Mouse (Mus musculus) embryonic facial prominence, embryonic 11.5 days (tissue): ENCODE measurements around the gene Ldlrad3. TPM values are rescaled to one million over a fixed set of nuclear protein-coding genes. Genes with fewer than 3 reads are reported as not detected.

ENCODE experiments used
- ATAC-seq: fragments of 200-750 bp; cut with Nextera tagmentation; replicated peaks from 2 replicates; pipeline ENCODE4 v1.8.0; 2017; ENCODE audit warnings: low read depth; ENCODE audit not compliant: insufficient number of reproducible peaks, low FRiP score, low TSS enrichment
- DNase-seq: peaks from one replicate; pipeline ENCODE4 v3.0.0-alpha.2; 2015; ENCODE audit warnings: low spot score
- H3K27ac ChIP-seq: fragments of 300-500 bp; sonication (generic); replicated peaks from 2 replicates; pipeline ENCODE4 v1.5.1; 2014; ENCODE audit warnings: mild to moderate bottlenecking, low read depth, low read length, control low read depth
- H3K27me3 ChIP-seq: fragments of 300-500 bp; sonication (generic); 2 replicates; pipeline ENCODE4 v1.6.1; 2014; ENCODE audit warnings: mild to moderate bottlenecking, low read length, moderate library complexity, mixed read lengths; ENCODE audit not compliant: control insufficient read depth, insufficient read depth
- H3K36me3 ChIP-seq: fragments of 300-500 bp; sonication (generic); replicated peaks from 2 replicates; pipeline ENCODE4 v1.6.1; 2014; ENCODE audit warnings: low read depth, mild to moderate bottlenecking, low read length, moderate library complexity, mixed read lengths; ENCODE audit not compliant: control insufficient read depth, insufficient read depth
- H3K4me1 ChIP-seq: fragments of 300-500 bp; sonication (generic); 2 replicates; pipeline ENCODE4 v1.6.1; 2014; ENCODE audit warnings: low read length, mixed read lengths; ENCODE audit not compliant: control insufficient read depth, insufficient read depth
- H3K4me2 ChIP-seq: fragments of 300-500 bp; sonication (generic); 2 replicates; pipeline ENCODE4 v1.6.1; 2014; ENCODE audit warnings: low read depth, mild to moderate bottlenecking, control low read depth, low read length, moderate library complexity
- H3K4me3 ChIP-seq: fragments of 300-500 bp; sonication (generic); 2 replicates; pipeline ENCODE4 v1.5.1; 2014; ENCODE audit warnings: low read depth, low read length, control low read depth
- H3K9ac ChIP-seq: fragments of 300-500 bp; sonication (generic); replicated peaks from 2 replicates; pipeline ENCODE4 v1.6.1; 2014; ENCODE audit warnings: mild to moderate bottlenecking, control low read depth, low read length
- H3K9me3 ChIP-seq: fragments of 300-500 bp; sonication (generic); replicated peaks from 2 replicates; pipeline ENCODE4 v1.6.1; 2016; ENCODE audit warnings: mild to moderate bottlenecking, low read length, inconsistent platforms, mixed read lengths; ENCODE audit not compliant: control insufficient read depth
- WGBS: fragments of 180-500 bp; shearing (Covaris S2); extraction: QIAGEN DNeasy Blood & Tissue Kit; methylation state at CpG from one replicate; pipeline ENCODE4 v1.1.7; 2014; 5-methylcytosine and 5-hydroxymethylcytosine counted together
- polyA plus RNA-seq: library from polyadenylated mRNA; unstranded; fragments of >200 nt; fragmentation: Nextera tagmentation; extraction: Ambion mirVana; gene quantifications from 2 replicates; pipeline ENCODE4 v1.2.1, GENCODE M21; 2014

The Ldlrad3 gene
- polyA plus RNA-seq, 1 experiment from 2014 or later: 47.6 TPM

DNA sequence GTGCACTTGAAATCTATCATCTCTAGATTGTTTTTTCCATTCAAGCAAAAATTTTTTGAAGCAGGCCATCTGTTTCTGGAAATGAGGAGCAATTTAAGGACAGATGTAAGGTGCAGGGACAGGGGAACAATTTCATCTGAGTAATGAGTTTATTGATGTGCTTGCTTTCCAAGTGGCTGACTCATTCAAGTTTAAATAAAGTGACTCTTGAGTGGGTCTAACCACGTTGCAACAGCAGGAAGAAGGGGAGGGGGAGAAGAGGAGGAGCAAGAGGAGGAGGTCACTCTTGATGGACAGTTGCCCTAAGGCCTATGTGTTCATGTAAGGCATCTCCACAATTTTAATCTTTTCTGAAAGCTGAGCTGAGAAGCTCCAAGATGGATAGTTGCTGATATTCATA is 184.5 kb downstream of the Ldlrad3 start:
- no peak overlapping the region for H3K4me3 ChIP-seq
- no peaks in the 10 kb centered on the region for H3K36me3 ChIP-seq
- H3K4me2 ChIP-seq: no peak overlapping the region
- ATAC-seq: no peak
- H3K27ac ChIP-seq: no peak overlapping the region
- WGBS: 11% methylated on average over 1 of the region's 1 CpGs
- no peaks in the 10 kb centered on the region for H3K9me3 ChIP-seq
- no peak overlapping the region for H3K9ac ChIP-seq
- H3K27me3 ChIP-seq: no peaks in the 10 kb centered on the region
- no peak for DNase-seq
- H3K4me1 ChIP-seq: peaks cover 8% of the 10 kb centered on the region

- Histone ChIP-seq H3K4me3 (no peak overlapping the region), H3K9ac (no peak overlapping the region), H3K4me2 (no peak overlapping the region), H3K27ac (no peak overlapping the region), H3K4me1 (no peaks in the 10 kb centered on the region), H3K9me3 (no peaks in the 10 kb centered on the region), H3K27me3 (no peaks in the 10 kb centered on the region), H3K36me3 (no peaks in the 10 kb centered on the region)
- WGBS: 79% methylated on average over 11 of the region's 11 CpGs
- no peak for DNase-seq
- ATAC-seq: no peak
These were observed 187.1 kb downstream of the Ldlrad3 start for GRCm38 (mm10) chr2:101998911-101999572.

GRCm38 (mm10) chr2:101997013-101997412 is 189.2 kb downstream of the Ldlrad3 start:
- WGBS: 78% methylated on average over 11 of the region's 11 CpGs
- DNase-seq: no peak
- H3K36me3 ChIP-seq: no peaks in the 10 kb centered on the region
- H3K4me2 ChIP-seq: no peak overlapping the region
- ATAC-seq: no peak
- H3K9ac ChIP-seq: no peak overlapping the region
- no peaks in the 10 kb centered on the region for H3K27me3 ChIP-seq
- no peaks in the 10 kb centered on the region for H3K9me3 ChIP-seq
- H3K4me3 ChIP-seq: no peak overlapping the region
- no peak overlapping the region for H3K27ac ChIP-seq
- no peaks in the 10 kb centered on the region for H3K4me1 ChIP-seq

DNA sequence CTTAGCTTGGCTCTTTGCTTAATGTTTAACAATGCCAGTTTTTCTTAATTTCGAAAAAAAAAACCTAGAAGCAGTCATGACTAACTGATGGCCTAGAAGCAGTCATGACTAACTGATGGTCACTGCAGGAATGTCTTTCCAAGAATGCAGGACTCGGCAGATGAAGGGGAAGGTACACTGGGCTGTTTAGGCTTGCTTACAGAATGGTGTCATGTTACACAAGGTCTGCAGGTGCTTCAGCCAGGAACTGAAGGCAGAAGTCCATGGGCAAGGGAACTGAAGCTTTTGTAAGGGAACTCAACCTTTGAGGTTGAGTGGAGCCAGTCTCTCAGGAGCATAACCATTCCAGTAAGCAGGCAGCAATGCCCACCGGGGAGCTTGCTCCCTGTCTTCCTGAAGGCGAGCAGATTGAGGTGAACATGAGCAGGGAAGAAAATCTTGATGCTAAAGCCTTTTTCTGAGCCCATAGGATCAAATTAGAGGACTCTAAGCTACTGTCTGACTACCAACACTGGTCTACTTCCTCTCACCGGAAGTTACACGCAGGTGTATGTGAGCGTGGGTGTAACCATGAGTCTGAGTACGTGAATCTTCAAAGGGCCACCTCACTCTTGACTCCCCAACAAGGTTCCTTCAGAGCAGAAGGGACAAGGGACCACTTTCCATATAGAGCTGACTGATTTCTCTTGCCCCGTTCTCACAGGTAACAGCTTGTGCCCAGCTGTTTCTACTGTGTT is 193.4 kb downstream of the Ldlrad3 start:
- WGBS: 83% methylated on average over 9 of the region's 9 CpGs
- H3K4me3 ChIP-seq: no peak overlapping the region
- no peak for DNase-seq
- H3K9ac ChIP-seq: no peak overlapping the region
- no peak for ATAC-seq
- no peaks in the 10 kb centered on the region for H3K9me3 ChIP-seq
- no peaks in the 10 kb centered on the region for H3K4me1 ChIP-seq
- H3K36me3 ChIP-seq: no peaks in the 10 kb centered on the region
- H3K27ac ChIP-seq: no peak overlapping the region
- no peaks in the 10 kb centered on the region for H3K27me3 ChIP-seq
- H3K4me2 ChIP-seq: no peak overlapping the region

- H3K4me3 ChIP-seq: no peak overlapping the region
- WGBS: 76% methylated on average over 2 of the region's 2 CpGs
- no peak overlapping the region for H3K9ac ChIP-seq
- H3K9me3 ChIP-seq: no peaks in the 10 kb centered on the region
- H3K4me1 ChIP-seq: no peaks in the 10 kb centered on the region
- H3K27ac ChIP-seq: no peak overlapping the region
- ATAC-seq: no peak
- DNase-seq: no peak
- H3K4me2 ChIP-seq: no peak overlapping the region
- no peaks in the 10 kb centered on the region for H3K36me3 ChIP-seq
- H3K27me3 ChIP-seq: no peaks in the 10 kb centered on the region
These were observed 194.5 kb downstream of the Ldlrad3 start for GRCm38 (mm10) chr2:101991726-101992125.

GRCm38 (mm10) chr2:101986344-101987087 is 199.7 kb downstream of the Ldlrad3 start:
- Histone ChIP-seq H3K4me2 (no peak overlapping the region), H3K9ac (no peak overlapping the region), H3K36me3 (no peaks in the 10 kb centered on the region), H3K27me3 (no peaks in the 10 kb centered on the region), H3K27ac (no peak overlapping the region), H3K4me3 (no peak overlapping the region), H3K9me3 (no peaks in the 10 kb centered on the region), H3K4me1 (peaks cover 8% of the 10 kb centered on the region)
- DNase-seq (no peak), ATAC-seq (no peak)
- 80% methylated on average over 3 of the region's 3 CpGs for WGBS

- no peak for ATAC-seq
- H3K9me3 ChIP-seq: no peaks in the 10 kb centered on the region
- H3K4me2 ChIP-seq: no peak overlapping the region
- H3K9ac ChIP-seq: no peak overlapping the region
- H3K36me3 ChIP-seq: no peaks in the 10 kb centered on the region
- H3K27me3 ChIP-seq: no peaks in the 10 kb centered on the region
- no peak overlapping the region for H3K4me3 ChIP-seq
- peaks cover 12% of the 10 kb centered on the region for H3K4me1 ChIP-seq
- peak overlapping the region; percentile 35; the same call in 1 of the 2 replicates for H3K27ac ChIP-seq
- DNase-seq: no peak
- 81% methylated on average over 9 of the region's 9 CpGs for WGBS
These were observed 202.2 kb downstream of the Ldlrad3 start for GRCm38 (mm10) chr2:101983853-101984543.
